Mouse (Mus musculus) hematopoietic multipotent progenitor cell, adult 10-12 weeks (in vitro differentiated cells): Measurements from ENCODE around the gene Gm6309. TPM values are rescaled to one million over a fixed set of nuclear protein-coding genes. Genes with fewer than 3 reads are reported as not detected.

Experiments used
- polyA plus RNA-seq: library from polyadenylated mRNA; stranded (reverse); fragments of >175 nt; gene quantifications from 2 replicates; pipeline ENCODE4 v1.2.3, GENCODE M21; 2012; ENCODE audit warnings: low replicate concordance

Gm6309 gene
- polyA plus RNA-seq: not detected in 2 replicates

DNA sequence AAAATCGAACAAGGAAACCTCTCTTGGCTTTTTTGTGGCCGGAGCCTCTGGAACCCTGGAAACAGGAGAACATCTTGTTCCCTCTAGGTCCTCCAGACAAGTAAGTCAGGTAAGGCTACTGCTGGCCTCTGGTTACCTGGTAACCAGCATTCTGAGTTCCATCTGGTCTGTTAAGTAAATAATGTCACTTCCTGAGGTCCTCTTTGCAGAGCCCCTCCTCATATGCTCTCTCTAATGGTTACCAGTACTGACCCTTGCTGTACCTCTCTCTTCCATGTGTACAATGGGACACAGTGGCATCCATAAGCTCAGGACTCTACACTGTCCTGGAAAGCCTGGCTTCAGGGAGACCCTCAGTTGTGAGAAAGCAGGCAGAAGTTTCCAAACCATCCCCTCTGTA is at the start of gene Gm6309:
Gene Gm6309 (minus strand): TSS at position 101 of the 400 bp plus-strand sequence.

DNA sequence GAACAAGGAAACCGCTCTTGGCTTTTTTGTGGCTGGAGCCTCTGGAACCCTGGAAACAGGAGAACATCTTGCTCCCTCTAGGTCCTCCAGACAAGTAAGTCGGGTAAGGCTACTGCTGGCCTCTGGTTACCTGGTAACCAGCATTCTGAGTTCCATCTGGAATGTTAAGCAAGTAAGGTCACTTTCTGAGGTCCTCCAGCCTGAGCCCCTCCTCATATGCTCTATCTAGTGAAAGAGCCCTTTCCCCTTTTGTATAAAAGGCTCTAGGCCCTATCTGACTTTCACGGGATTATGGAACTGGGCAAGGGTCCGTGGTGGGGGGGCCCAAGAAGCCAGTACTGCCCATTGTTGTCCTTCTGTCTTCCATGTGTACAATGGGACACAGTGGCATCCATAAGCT is 14.7 kb upstream of the Gm6309 start, which contains the start of gene 1700001J03Rik:
Gene 1700001J03Rik (minus strand): TSS at position 101 of the 400 bp plus-strand sequence.

DNA sequence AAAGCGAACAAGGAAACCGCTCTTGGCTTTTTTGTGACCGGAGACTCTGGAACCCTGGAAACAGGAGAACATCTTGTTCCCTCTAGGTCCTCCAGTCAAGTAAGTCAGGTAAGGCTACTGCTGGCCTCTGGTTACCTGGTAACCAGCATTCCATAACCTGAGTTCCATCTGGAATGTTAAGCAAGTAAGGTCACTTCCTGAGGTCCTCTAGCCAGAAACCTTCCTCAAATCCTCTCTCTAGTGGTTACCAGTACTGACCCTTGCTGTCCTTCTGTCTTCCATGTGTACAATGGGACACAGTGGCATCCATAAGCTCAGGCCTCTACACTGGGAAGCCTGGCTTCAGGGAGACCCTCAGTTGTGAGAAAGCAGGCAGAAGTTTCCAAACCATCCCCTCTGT is 10.1 kb downstream of the Gm6309 start, which contains the start of gene Gm5565:
Gene Gm5565 (minus strand): TSS at position 101 of the 400 bp plus-strand sequence.

Other genes with a start within 250 kb of the Gm6309 start
- gene Cyp3a25, start 161.1 kb downstream of the Gm6309 start, polyA plus RNA-seq: not detected in 2 replicates
- not detected in 2 replicates for gene Cyp3a59, start 91.5 kb downstream of the Gm6309 start, polyA plus RNA-seq
- not detected in 2 replicates for gene Gm5565, start 10.2 kb downstream of the Gm6309 start, polyA plus RNA-seq
- gene 1700001J03Rik, start 14.6 kb upstream of the Gm6309 start, polyA plus RNA-seq: not detected in 2 replicates
- gene Rnf6, start 50.8 kb upstream of the Gm6309 start, polyA plus RNA-seq: 9.5 and 26.0 TPM in 2 replicates
- gene Cdk8, start 60.5 kb upstream of the Gm6309 start, polyA plus RNA-seq: 13.0 and 15.9 TPM in 2 replicates
- gene Wasf3, start 214.3 kb upstream of the Gm6309 start, polyA plus RNA-seq: not detected in 2 replicates